Mouse (Mus musculus): ENCODE measurements around the gene Ifitm3. TPM values are rescaled to one million over a fixed set of nuclear protein-coding genes. Genes with fewer than 3 reads are reported as not detected.
A peak's percentile ranks its signal among the peaks of the same experiment; 100 is the strongest.
"Not testable (repeated sequence)": the region's sequence is repeated elsewhere in the genome, so short reads cannot be mapped to it uniquely, and the experiment has no call there.

The Ifitm3 gene
- polyA plus RNA-seq, 1 experiment from 2014 or later, result 36.2 TPM

DNA sequence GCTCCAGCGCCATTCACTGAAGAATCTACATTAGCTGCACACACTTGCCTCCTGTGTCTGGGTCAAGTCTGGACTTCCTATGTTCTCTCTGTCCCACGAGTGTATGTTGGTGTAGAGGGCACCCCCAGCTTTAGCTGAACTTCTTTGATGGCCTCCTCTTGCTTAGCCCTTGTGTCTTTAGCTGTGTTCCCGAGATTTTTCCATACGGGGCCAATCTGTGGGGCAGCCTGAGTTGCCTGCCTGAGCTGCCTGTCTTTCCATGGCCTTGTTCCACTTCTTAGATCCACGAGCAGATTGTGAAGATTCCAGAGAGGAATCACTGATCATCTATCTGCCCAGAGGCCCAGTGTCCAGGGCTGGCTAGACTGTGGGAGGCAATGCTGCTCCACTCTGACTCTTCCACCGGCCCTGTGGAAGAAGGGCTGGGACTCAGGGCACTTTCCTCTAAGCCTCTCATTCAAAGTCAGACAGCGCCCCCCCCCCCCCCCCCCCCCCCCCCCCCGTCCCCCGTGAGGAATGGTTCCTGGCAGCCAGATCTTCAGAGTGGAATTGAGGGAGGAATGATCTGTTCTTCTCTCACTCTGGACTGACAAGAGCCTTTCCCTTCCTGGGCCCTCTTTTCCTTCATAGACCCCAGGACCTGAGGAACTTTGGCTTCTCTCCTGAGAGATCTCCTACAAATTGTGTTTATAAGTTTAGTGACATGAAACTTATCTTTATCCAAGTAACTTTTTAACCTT, 30.5 kb upstream of the Ifitm3 start:
- H3K4me2 ChIP-seq, result no peak overlapping the region
- no peak for ATAC-seq (replicated peaks; ENCODE audit: insufficient number of reproducible peaks, low FRiP score, low TSS enrichment)
- H3K36me3 ChIP-seq (ENCODE audit: control insufficient read depth, insufficient read depth, low read length), result no peaks in the 10 kb centered on the region
- no peak overlapping the region for H3K4me3 ChIP-seq (ENCODE audit: low read depth, low read length)
- H3K9me3 ChIP-seq (replicated peaks; ENCODE audit: control insufficient read depth, low read length), result no peaks in the 10 kb centered on the region
- H3K4me1 ChIP-seq (ENCODE audit: control insufficient read depth, insufficient read depth, low read length), result no peaks in the 10 kb centered on the region
- H3K27ac ChIP-seq (ENCODE audit: low read depth, low read length), result peak overlapping the region; percentile 71
- H3K27me3 ChIP-seq (ENCODE audit: control insufficient read depth, insufficient read depth, low read length), result no peaks in the 10 kb centered on the region
- no peak overlapping the region for H3K9ac ChIP-seq (ENCODE audit: low read depth, low read length)
- 46% methylated on average over 6 of the region's 9 CpGs for WGBS (ENCODE audit: insufficient replicate concordance)

DNA sequence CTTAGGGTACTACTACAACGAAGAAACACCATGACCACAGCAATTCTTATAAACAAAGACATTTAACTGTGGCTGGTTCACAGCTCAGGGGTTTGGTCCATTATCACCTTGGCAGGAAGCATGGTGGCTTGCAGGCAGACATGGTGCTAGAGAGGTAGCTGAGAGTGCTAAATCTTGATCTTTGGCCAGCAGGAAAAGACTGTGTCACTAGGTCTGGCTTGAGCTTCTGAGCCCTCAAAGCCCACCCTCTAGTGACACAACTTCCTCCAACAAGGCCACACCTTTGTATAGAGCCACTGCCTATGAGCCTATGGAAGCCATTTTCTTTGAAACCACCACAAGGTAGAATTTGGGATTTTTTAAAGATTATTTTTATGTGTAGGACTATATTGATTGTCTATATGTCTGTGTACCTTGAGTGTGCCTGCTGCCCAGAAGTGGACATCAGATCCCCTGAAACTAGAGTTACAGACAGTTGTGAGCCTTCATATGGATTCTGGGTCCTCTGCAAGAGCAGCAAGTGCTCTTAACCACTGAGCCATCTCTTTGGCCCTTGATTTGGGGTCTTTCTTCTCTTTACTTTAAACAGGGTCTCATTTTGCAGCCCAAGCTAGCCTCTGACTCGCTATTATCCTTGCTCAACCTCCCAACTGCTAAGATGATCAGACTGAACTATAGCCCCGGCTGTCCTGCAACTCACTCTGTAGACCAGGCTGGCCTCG, 29.0 kb upstream of the Ifitm3 start:
- no peaks in the 10 kb centered on the region for H3K36me3 ChIP-seq (ENCODE audit: control insufficient read depth, insufficient read depth, low read length)
- no peak overlapping the region for H3K4me2 ChIP-seq
- H3K27me3 ChIP-seq (ENCODE audit: control insufficient read depth, insufficient read depth, low read length), result no peaks in the 10 kb centered on the region
- H3K27ac ChIP-seq (ENCODE audit: low read depth, low read length), result no peak overlapping the region
- WGBS (ENCODE audit: insufficient replicate concordance), result 90% methylated on average over 4 of the region's 4 CpGs
- no peak overlapping the region for H3K4me3 ChIP-seq (ENCODE audit: low read depth, low read length)
- H3K9me3 ChIP-seq (replicated peaks; ENCODE audit: control insufficient read depth, low read length), result no peaks in the 10 kb centered on the region
- H3K4me1 ChIP-seq (ENCODE audit: control insufficient read depth, insufficient read depth, low read length), result no peaks in the 10 kb centered on the region
- no peak for ATAC-seq (replicated peaks; ENCODE audit: insufficient number of reproducible peaks, low FRiP score, low TSS enrichment)
- H3K9ac ChIP-seq (ENCODE audit: low read depth, low read length), result no peak overlapping the region

- no peak overlapping the region for H3K4me3 ChIP-seq (ENCODE audit: low read depth, low read length)
- H3K9ac ChIP-seq (ENCODE audit: low read depth, low read length), result no peak overlapping the region
- no peaks in the 10 kb centered on the region for H3K9me3 ChIP-seq (replicated peaks; ENCODE audit: control insufficient read depth, low read length)
- H3K27me3 ChIP-seq (ENCODE audit: control insufficient read depth, insufficient read depth, low read length), result no peaks in the 10 kb centered on the region
- no peak overlapping the region for H3K4me2 ChIP-seq
- H3K36me3 ChIP-seq (ENCODE audit: control insufficient read depth, insufficient read depth, low read length), result no peaks in the 10 kb centered on the region
- H3K4me1 ChIP-seq (ENCODE audit: control insufficient read depth, insufficient read depth, low read length), result no peaks in the 10 kb centered on the region
- no peak for ATAC-seq (replicated peaks; ENCODE audit: insufficient number of reproducible peaks, low FRiP score, low TSS enrichment)
- H3K27ac ChIP-seq (ENCODE audit: low read depth, low read length), result no peak overlapping the region
- 54% methylated on average over 20 of the region's 21 CpGs for WGBS (ENCODE audit: insufficient replicate concordance)
Observed at GRCm38 (mm10) chr7:141038090-141039032, 27.8 kb upstream of the Ifitm3 start.

- WGBS (ENCODE audit: insufficient replicate concordance), result 70% methylated on average over 1 of the region's 2 CpGs
- not testable (repeated sequence) for H3K4me2 ChIP-seq; H3K27me3 ChIP-seq (ENCODE audit: control insufficient read depth, insufficient read depth, low read length); H3K36me3 ChIP-seq (ENCODE audit: control insufficient read depth, insufficient read depth, low read length); H3K9me3 ChIP-seq (replicated peaks; ENCODE audit: control insufficient read depth, low read length); H3K4me3 ChIP-seq (ENCODE audit: low read depth, low read length); H3K4me1 ChIP-seq (ENCODE audit: control insufficient read depth, insufficient read depth, low read length); H3K9ac ChIP-seq (ENCODE audit: low read depth, low read length); H3K27ac ChIP-seq (ENCODE audit: low read depth, low read length); ATAC-seq (replicated peaks; ENCODE audit: insufficient number of reproducible peaks, low FRiP score, low TSS enrichment)
Observed at GRCm38 (mm10) chr7:141036624-141037023, 26.1 kb upstream of the Ifitm3 start.

DNA sequence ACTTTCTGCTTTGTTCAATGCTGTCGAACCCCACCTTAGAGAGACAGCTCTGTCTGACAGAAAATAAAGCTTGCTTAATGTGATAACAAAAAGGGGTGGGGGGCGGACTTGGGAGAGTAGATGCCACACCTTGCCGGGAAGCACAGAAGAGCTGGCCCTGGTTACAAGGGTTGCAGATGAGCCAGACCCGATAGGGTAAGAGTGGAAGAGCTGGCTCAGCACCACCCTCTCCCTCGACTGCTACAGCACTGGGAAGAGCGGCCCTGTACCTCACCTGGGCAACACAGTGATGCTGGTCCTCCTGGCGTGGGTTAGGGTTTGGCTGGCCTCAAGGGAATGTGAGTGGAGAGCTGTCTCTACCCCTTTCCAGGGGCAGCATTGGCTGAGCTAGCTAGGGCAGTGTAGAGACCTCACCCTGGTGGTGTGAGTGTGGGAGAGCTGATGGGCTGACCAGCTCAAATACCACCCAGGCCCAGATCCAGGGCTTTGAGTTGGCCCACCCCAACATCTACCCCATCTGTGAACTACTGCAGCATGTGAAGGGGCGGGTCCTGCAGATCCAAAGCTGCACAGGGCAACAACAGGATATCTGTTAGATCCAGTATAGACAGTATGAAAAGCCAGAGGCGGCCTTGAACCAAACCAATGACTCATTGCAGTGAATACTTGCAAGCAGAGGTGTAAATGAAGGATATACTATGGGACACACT, 22.0 kb upstream of the Ifitm3 start:
- H3K9ac ChIP-seq (ENCODE audit: low read depth, low read length), result no peak overlapping the region
- no peak overlapping the region for H3K4me2 ChIP-seq
- H3K27me3 ChIP-seq (ENCODE audit: control insufficient read depth, insufficient read depth, low read length), result 0 out of 2 replicates have a peak, but pooled peaks cover 5% of the 10 kb centered on the region
- H3K36me3 ChIP-seq (ENCODE audit: control insufficient read depth, insufficient read depth, low read length), result no peaks in the 10 kb centered on the region
- no peak for ATAC-seq (replicated peaks; ENCODE audit: insufficient number of reproducible peaks, low FRiP score, low TSS enrichment)
- H3K4me1 ChIP-seq (ENCODE audit: control insufficient read depth, insufficient read depth, low read length), result no peaks in the 10 kb centered on the region
- H3K27ac ChIP-seq (ENCODE audit: low read depth, low read length), result no peak overlapping the region
- no peaks in the 10 kb centered on the region for H3K9me3 ChIP-seq (replicated peaks; ENCODE audit: control insufficient read depth, low read length)
- WGBS (ENCODE audit: insufficient replicate concordance), result 67% methylated on average over 9 of the region's 9 CpGs
- no peak overlapping the region for H3K4me3 ChIP-seq (ENCODE audit: low read depth, low read length)

DNA sequence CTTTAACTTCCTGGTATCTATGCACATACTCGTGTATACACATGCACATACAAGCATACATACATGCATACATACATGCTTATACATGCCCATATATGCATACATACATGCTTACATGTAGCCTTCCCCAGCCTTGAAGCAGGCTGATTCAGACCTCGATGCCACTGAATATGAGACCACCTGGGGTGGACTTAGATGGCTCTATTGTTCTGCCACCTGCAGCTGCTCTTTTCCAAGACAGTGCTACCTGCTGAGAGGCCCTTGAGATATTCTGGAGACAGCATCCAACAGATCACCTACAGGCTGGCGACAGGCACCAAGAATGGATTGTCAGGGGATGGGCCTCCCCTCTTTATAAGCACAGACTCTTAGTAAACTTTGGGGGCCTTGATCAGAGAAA, 19.8 kb upstream of the Ifitm3 start:
- 56% methylated on average over 3 of the region's 3 CpGs for WGBS (ENCODE audit: insufficient replicate concordance)
- H3K4me1 ChIP-seq (ENCODE audit: control insufficient read depth, insufficient read depth, low read length), result no peaks in the 10 kb centered on the region
- H3K9ac ChIP-seq (ENCODE audit: low read depth, low read length), result no peak overlapping the region
- ATAC-seq (replicated peaks; ENCODE audit: insufficient number of reproducible peaks, low FRiP score, low TSS enrichment), result no peak
- H3K27me3 ChIP-seq (ENCODE audit: control insufficient read depth, insufficient read depth, low read length), result 0 out of 2 replicates have a peak, but pooled peaks cover 5% of the 10 kb centered on the region
- no peaks in the 10 kb centered on the region for H3K36me3 ChIP-seq (ENCODE audit: control insufficient read depth, insufficient read depth, low read length)
- no peaks in the 10 kb centered on the region for H3K9me3 ChIP-seq (replicated peaks; ENCODE audit: control insufficient read depth, low read length)
- no peak overlapping the region for H3K4me2 ChIP-seq
- H3K4me3 ChIP-seq (ENCODE audit: low read depth, low read length), result no peak overlapping the region
- no peak overlapping the region for H3K27ac ChIP-seq (ENCODE audit: low read depth, low read length)

DNA sequence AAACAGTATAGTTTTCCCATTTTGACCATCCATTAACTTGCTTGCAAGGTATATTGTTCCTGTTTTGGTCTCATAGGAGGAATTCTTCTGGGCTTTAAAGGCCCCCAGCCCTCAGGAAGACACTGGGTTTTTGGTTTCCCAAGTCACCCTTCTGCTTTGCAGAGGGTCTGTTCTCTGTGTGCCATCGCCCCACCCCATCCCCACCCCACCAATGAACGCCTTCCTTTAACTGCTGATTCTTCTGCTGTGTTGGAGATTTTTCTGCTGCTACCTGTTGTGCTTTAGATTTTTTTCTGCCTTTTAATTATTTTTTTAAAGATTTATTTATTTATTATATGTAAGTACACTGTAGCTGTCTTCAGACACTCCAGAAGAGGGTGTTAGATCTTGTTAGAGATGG, 18.3 kb upstream of the Ifitm3 start, which contains the start of gene Gm17387:
Gene Gm17387, plus strand, starts transcription at position 301 of the 400 bp plus-strand sequence.
- no peak within 1 kb of the TSS for H3K4me3 ChIP-seq (ENCODE audit: low read depth, low read length)
- H3K27ac ChIP-seq (ENCODE audit: low read depth, low read length), result no peak within 1 kb of the TSS
- no peak for ATAC-seq (replicated peaks; ENCODE audit: insufficient number of reproducible peaks, low FRiP score, low TSS enrichment)
- no peak within 1 kb of the TSS for H3K9ac ChIP-seq (ENCODE audit: low read depth, low read length)
- H3K4me1 ChIP-seq (ENCODE audit: control insufficient read depth, insufficient read depth, low read length), result no peaks in the 10 kb centered on the region
- H3K36me3 ChIP-seq (ENCODE audit: control insufficient read depth, insufficient read depth, low read length), result no peaks in the 10 kb centered on the region
- 0 out of 2 replicates have a peak, but pooled peaks cover 5% of the 10 kb centered on the region for H3K27me3 ChIP-seq (ENCODE audit: control insufficient read depth, insufficient read depth, low read length)
- H3K9me3 ChIP-seq (replicated peaks; ENCODE audit: control insufficient read depth, low read length), result no peaks in the 10 kb centered on the region
- H3K4me2 ChIP-seq, result no peak within 1 kb of the TSS
- WGBS (ENCODE audit: insufficient replicate concordance), result 85% methylated on average over 2 of the region's 2 CpGs

GRCm38 (mm10) chr7:141026740-141027098, 16.1 kb upstream of the Ifitm3 start:
- ATAC-seq (replicated peaks; ENCODE audit: insufficient number of reproducible peaks, low FRiP score, low TSS enrichment), result no peak
- WGBS (ENCODE audit: insufficient replicate concordance), result 63% methylated on average over 5 of the region's 5 CpGs

More at GRCm38 (mm10) chr7:141026740-141027098, 16.1 kb upstream of the Ifitm3 start:
- no peak overlapping the region for H3K9ac ChIP-seq (ENCODE audit: low read depth, low read length)
- H3K27ac ChIP-seq (ENCODE audit: low read depth, low read length), result peak overlapping the region; percentile 22; the same call in 1 of the 2 replicates
- no peaks in the 10 kb centered on the region for H3K4me1 ChIP-seq (ENCODE audit: control insufficient read depth, insufficient read depth, low read length)
- no peak overlapping the region for H3K4me3 ChIP-seq (ENCODE audit: low read depth, low read length)
- H3K9me3 ChIP-seq (replicated peaks; ENCODE audit: control insufficient read depth, low read length), result no peaks in the 10 kb centered on the region
- no peaks in the 10 kb centered on the region for H3K36me3 ChIP-seq (ENCODE audit: control insufficient read depth, insufficient read depth, low read length)
- no peaks in the 10 kb centered on the region for H3K27me3 ChIP-seq (ENCODE audit: control insufficient read depth, insufficient read depth, low read length)
- H3K4me2 ChIP-seq, result no peak overlapping the region
